Mouse (Mus musculus): ENCODE measurements around the gene Adamts14. TPM values are rescaled to one million over a fixed set of nuclear protein-coding genes. Genes with fewer than 3 reads are reported as not detected.

Adamts14 gene
- 1.6 and 1.8 TPM in 2 replicates for polyA plus RNA-seq (2012; rRNA removed)

GRCm38 (mm10) chr10:61273081-61273843 is at the start of gene Adamts14:
Adamts14 (minus strand) TSS chr10:61273438.

GRCm38 (mm10) chr10:61297477-61297876 is 24.2 kb upstream of the Adamts14 start, which contains the start of gene Prf1:
Prf1 (plus strand) TSS chr10:61297833.

GRCm38 (mm10) chr10:61171654-61172053 is 101.6 kb downstream of the Adamts14 start, which contains the start of gene Tbata:
Tbata (plus strand) TSS chr10:61171954.

GRCm38 (mm10) chr10:61147157-61148040 is 125.8 kb downstream of the Adamts14 start, which contains the start of gene Sgpl1:
Sgpl1 (minus strand) TSS chr10:61147703.

Other genes with a start within 250 kb of the Adamts14 start
- gene Pcbd1, start 184.1 kb downstream of the Adamts14 start, polyA plus RNA-seq (2012; rRNA removed), result 22.9 and 25.6 TPM in 2 replicates
- gene Sgpl1, start 125.7 kb downstream of the Adamts14 start, polyA plus RNA-seq (2012; rRNA removed), result 25.7 and 27.4 TPM in 2 replicates
- gene Tbata, start 101.5 kb downstream of the Adamts14 start, polyA plus RNA-seq (2012; rRNA removed), result 0.20 TPM in 1 of 2 replicates, not detected in the other
- gene Prf1, start 24.4 kb upstream of the Adamts14 start, polyA plus RNA-seq (2012; rRNA removed), result 0.27 and 0.38 TPM in 2 replicates
- gene Pald1, start 110.1 kb upstream of the Adamts14 start, polyA plus RNA-seq (2012; rRNA removed), result 8.6 and 9.2 TPM in 2 replicates
- 0.07 and 0.08 TPM in 2 replicates for gene Nodal, start 144.5 kb upstream of the Adamts14 start, polyA plus RNA-seq (2012; rRNA removed)
- gene Eif4ebp2, start 179.2 kb upstream of the Adamts14 start, polyA plus RNA-seq (2012; rRNA removed), result 103 and 119 TPM in 2 replicates
- gene Lrrc20, start 202.4 kb upstream of the Adamts14 start, polyA plus RNA-seq (2012; rRNA removed), result 7.5 and 10.2 TPM in 2 replicates